Mouse (Mus musculus): ENCODE measurements around the gene Ankra2. TPM values are rescaled to one million over a fixed set of nuclear protein-coding genes. Genes with fewer than 3 reads are reported as not detected.

The Ankra2 gene
- 10 to 100 TPM; 42.8 to 50.4 (median 49.4) TPM for total RNA-seq (2022)

DNA sequence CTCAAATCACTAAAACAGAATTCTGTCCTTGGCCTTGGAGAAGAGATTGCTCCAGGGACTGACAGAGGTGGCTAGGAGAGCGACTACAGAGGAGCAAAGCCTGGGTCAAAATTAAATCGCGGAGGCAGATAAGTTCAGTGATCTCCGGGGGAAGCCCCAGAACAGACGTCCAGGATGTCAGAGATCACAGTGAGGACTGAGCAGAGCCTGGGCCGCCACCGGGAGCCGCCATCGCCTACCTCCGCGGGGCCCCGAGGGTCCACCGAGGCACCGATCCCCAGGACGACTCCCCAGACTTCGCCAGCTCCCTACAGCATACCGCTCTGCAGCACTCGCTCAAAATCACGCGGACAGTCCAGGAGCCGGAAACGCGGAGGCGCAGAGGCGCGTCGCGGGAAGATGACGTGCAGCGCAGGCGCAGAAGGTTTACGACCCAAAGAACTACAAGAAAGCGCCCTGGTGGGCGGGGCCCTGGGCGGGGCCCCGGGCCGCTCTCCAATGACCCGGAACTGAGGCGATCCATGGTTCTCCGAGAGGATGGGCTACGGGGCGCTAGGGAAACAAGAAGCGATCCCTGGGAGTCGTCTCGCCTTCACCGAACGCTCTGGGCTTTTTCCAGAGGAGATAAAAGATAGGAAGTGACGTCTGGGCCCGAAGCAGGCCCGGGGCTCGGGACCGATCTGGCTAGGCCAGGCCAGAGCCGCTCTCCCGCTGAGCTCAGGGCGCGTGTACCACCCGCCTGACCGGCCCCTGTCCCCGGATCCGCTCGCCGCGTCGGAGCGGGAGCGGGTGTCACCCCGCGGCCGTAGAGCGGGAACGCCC, at the start of gene Ankra2, which contains the start of gene Utp15:
TSS of gene Ankra2 (plus strand) at position 439 of the 822 bp plus-strand sequence.
TSS of gene Utp15 (minus strand) at position 406 of the 822 bp plus-strand sequence.
- peak; percentile 96 to 99 for DNase-seq (ENCODE audit: low spot score in 2 of 2)

DNA sequence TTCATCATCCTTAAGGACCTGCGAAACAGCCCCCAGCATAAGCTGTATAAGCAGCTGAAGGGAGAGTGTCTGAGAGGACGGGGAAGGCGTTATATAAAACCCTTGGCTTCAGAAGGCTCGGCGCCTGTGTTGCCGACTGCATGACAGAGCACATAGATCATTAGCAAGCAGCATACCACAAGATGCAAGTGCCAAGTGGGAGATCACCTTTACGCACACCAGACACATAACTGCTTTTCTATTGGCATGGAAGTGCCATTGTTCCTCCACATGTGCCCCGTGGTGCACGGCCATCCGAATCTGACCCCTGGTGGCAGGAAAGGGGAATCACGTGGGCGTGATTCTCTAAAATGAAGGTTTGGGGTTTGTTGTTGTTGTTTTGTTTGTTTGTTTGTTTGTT, 40.0 kb upstream of the Ankra2 start:
- no peak for DNase-seq (ENCODE audit: low spot score in 2 of 2)

GRCm38 (mm10) chr13:98226225-98226624, 36.6 kb upstream of the Ankra2 start:
- no peak for DNase-seq (ENCODE audit: low spot score in 2 of 2)

GRCm38 (mm10) chr13:98230511-98230910, 32.4 kb upstream of the Ankra2 start:
- DNase-seq (ENCODE audit: low spot score in 2 of 2), result no peak

- no peak for DNase-seq (ENCODE audit: low spot score in 2 of 2)
Measured at GRCm38 (mm10) chr13:98235451-98235850, 27.4 kb upstream of the Ankra2 start.

DNA sequence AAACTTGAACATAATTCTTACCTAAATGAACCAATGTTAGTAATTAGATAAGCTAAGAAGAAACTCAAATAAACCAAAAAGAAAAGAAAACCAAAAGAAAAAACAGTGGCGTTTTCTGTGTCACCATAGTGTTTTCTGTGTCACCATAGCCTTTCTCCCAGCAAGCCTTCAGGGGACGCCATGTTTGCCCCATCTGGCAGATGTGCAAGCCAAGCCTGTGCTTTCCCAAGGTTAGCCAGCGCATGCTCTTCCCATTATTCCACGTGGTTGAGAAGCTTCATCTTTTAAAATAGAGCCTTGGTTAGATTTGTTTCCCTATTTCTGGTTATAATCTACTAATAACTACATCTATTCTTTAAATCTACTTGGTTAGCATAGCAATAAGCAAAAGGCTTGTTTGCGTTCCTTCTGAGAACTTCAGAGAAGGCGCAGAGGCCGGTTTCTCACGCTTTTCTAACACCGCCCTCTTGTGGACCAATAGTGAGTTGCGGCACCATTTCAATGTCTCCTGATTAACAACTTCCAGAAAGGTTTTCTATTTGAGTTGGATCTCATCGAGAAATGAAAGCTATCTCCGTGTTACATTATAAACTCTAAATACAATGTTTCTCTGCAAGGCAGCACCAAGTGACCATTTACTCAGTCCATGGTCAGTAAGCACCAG, 22.8 kb upstream of the Ankra2 start:
- peak; percentile 50 to 84 for DNase-seq (ENCODE audit: low spot score in 2 of 2)

DNA sequence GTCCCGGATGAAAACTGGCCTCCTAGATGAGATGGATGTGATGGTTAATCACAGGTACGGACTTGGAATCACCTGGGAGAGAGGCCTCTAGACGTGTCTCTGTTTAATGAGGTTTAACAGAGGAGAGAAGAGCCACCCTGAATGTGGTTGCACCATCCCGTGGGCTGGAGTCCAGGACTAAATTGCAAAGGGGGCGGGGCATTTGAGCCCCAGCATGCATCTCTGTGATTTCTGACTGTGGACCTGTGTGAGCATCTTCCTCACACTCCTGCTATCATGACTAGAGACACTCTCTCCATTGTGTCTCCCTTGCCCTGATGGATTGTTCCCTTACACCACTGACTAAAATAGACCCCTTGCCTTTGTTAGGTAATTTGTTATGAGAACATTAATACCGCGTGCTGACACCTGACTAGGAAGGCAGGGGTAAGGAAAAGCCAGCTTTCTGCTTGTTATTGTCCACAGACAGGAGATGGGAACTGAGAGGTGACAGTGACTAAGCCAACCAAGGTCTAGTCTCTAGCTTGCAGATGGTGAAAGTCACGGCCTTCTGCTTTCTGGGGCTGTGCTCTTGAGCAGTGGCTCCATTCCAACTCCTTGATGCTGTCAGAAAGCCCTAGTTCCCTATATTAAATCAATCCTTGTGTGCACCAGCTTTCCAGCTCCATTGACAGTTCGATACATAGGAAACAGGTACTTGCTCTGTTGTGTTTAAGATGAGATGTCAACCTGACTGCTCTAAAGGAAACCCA, 21.2 kb upstream of the Ankra2 start:
- no peak for DNase-seq (ENCODE audit: low spot score in 2 of 2)

GRCm38 (mm10) chr13:98244571-98245350, 18.1 kb upstream of the Ankra2 start:
- no peak for DNase-seq (ENCODE audit: low spot score in 2 of 2)

GRCm38 (mm10) chr13:98245386-98245785, 17.5 kb upstream of the Ankra2 start:
- DNase-seq (ENCODE audit: low spot score in 2 of 2), result no peak

- no peak for DNase-seq (ENCODE audit: low spot score in 2 of 2)
Measured at GRCm38 (mm10) chr13:98249594-98249993, 13.3 kb upstream of the Ankra2 start.

DNA sequence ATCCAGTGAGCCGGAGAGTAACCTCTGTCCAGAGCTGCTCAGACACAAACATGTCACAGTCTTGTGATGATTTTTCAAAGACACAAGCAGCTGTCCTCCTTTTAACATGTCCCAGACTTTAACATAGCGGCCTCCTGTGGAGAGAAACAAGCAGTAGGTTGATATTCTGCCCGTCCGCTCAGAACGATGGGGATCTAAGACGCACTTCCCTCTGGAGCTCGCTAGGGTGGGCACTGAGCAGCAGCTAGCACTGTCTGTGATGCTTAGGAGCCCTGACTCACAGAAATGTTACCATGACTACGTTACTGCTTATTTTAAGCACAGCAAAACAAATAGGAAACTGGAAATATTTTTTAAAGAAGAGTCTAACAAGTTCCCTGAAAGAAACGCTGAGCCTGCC, 8.0 kb upstream of the Ankra2 start:
- peak; percentile 76 to 80 for DNase-seq (ENCODE audit: low spot score in 2 of 2)

DNA sequence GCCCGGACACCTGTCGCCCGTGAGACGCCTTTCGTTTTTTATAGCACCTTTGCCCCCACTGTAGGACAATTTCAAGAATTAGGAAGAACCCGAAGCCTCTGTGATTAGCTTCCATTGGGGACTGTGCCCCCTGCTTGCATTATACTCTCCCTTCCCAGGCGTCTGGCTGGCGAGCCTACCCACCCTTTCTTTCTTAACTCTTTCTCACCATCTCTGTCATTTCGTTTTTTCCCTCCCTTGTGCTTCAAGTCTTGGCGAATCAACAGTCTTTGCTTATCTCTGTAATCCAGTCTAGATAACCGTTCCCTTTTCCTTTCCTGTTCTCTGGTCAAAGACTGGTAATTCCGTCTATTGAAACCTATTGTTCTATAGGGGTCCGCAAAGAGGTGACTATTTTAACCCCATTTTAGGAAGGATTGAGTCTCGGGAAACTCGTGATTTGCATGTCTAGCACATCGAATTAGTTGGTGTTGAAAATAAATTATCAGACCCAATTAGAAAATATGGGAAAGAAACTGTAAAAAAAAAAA, 649 bp downstream of the Ankra2 start:
- no peak for DNase-seq (ENCODE audit: low spot score in 2 of 2)

GRCm38 (mm10) chr13:98264111-98264510, 1.2 kb downstream of the Ankra2 start:
- no peak for DNase-seq (ENCODE audit: low spot score in 2 of 2)

- no peak for DNase-seq (ENCODE audit: low spot score in 2 of 2)
Measured at GRCm38 (mm10) chr13:98274023-98274422, 11.1 kb downstream of the Ankra2 start.

DNA sequence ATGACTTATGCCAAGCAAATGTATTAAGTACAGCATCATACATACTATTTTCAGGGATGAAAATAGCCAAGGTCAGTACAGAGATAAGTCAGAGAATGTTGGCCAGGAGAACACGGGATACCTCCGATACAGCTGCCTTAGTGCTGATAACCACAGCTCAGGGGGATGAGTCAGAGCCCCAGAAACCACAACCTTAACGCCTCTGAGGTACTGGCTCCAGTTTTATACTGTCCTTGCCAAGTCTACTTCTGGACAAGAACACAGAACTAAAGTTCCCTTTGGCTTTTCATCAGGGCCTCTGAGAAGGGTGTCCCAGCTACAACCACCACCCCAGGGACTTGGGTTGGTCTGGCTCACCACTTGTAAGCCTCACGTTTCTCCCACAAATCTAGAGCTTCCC, 12.8 kb downstream of the Ankra2 start:
- no peak for DNase-seq (ENCODE audit: low spot score in 2 of 2)

DNA sequence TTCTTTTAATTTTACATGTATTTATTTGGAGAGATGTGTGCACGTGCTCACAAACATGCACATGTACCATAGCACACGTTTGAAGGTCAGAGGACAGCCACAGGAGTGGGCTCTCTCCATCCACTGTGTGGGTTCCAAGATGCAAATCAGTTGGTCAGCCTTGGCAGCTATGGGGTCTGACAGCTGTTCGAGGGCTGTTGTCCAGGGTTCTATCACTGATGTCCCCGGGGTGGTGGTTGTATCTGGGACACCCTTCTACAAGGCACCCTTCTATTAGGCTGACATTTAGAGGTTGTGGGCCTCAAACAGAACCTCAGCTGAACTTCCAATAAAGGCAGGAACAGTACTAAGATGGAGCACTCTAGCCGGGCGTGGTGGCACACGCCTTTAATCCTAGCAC, 13.4 kb downstream of the Ankra2 start:
- DNase-seq (ENCODE audit: low spot score in 2 of 2), result no peak

DNA sequence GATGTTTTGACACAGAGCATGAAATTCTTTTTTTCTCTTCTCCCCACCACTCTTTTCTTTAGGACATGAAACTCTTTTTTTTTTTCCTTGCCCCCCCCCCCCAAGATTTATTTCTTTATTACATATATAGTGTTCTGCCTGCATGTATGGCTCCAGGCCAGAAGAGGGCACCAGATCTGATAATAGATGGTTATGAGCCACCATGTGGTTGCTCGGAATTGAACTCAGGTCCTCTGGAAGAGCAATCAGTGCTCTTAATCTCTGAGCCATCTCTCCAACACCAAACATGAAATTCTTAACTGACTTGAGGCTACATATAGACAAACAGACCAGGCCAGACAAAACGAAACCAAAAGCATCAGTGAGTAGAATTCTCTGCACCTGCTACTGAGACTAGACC, 14.6 kb downstream of the Ankra2 start:
- DNase-seq (ENCODE audit: low spot score in 2 of 2), result no peak

DNA sequence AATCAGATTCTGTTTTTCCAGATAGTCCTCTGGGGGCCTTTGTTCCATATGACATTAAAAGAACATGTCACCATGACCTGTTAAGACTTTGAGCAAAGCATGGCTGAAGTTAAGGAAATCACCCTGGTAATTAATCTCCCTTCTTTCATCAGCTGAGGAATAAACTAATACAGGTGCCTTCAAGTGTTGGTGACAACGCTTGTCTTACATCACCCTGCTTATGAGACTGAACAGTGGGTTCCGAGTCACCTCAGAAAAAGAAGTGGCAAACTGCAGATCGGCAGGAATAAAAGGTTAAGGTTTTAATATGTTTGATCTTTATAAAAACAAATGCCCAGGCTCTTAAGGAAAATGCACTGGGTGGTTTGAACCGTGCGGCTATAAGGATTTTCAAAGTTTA, 16.8 kb downstream of the Ankra2 start, which contains the start of gene Gm21976:
TSS of gene Gm21976 (plus strand) at position 202 of the 400 bp plus-strand sequence.
- DNase-seq (ENCODE audit: low spot score in 2 of 2), result no peak

DNA sequence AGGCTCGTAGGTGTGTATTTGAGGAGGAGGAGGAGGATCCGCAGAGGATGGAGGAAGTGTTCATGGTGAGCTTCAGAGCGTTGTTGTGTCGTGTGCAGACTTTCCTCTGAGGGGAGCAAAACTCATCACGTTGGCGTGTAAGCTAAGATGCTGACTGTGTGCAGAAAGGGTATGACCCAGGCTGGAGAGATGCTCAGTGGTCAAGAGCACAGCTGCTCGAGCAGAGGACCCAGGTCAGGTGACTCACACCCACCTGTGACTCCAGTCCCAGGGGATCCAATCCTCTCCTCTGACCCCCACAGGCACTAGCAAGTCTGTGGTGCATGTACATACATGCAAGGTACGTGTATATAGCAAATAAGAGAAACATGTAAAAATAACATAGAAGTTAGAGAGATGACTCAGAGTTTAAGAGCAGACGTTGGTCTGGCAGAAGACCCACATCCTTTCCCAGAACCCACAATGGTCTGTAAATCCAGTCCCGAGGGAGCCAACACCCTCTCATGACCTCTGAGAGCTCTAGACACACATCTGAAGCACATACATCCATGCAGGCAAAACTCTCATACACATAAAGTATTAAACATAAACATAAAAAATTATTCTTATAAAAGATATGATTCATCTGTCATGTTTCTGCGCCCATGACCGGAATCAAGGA, 18.2 kb downstream of the Ankra2 start:
- no peak for DNase-seq (ENCODE audit: low spot score in 2 of 2)

DNA sequence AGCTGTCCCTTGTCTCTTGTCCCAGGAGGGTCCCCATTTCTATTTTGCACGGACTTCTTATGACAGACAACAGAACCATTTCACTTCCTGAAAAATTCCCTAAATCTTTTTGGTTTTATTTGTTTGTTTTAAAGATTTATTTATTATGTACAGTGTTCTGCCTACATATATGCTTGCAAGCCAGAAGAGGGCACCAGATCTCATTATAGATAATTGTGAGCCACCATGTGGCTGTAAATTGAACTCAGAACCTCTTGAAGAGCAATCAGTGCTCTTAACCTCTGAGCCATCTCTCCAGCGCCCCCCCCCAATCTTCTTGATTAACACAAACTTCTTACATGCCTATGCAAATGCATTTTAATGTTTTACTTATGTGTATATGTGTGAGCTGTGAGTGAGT, 27.8 kb downstream of the Ankra2 start:
- no peak for DNase-seq (ENCODE audit: low spot score in 2 of 2)

All from layer of hippocampus, adult 8-10 months (tissue).